Mouse (Mus musculus) kidney, embryonic 15.5 days (tissue): ENCODE data around the gene Hmga1b. TPM values are rescaled to one million over a fixed set of nuclear protein-coding genes. Genes with fewer than 3 reads are reported as not detected.
A peak's percentile ranks its signal among the peaks of the same experiment; 100 is the strongest.

ENCODE experiments used
- ATAC-seq: fragments of 200-750 bp; cut with Nextera tagmentation; replicated peaks from 2 replicates; pipeline ENCODE4 v1.8.0; 2017; ENCODE audit warnings: moderate TSS enrichment; ENCODE audit not compliant: low FRiP score
- H3K27ac ChIP-seq: fragments of 300-500 bp; sonication (generic); 2 replicates; pipeline ENCODE4 v1.5.1; 2015; ENCODE audit warnings: mild to moderate bottlenecking, inconsistent platforms
- H3K27me3 ChIP-seq: fragments of 300-500 bp; sonication (generic); 2 replicates; pipeline ENCODE4 v1.6.1; 2015; ENCODE audit warnings: inconsistent platforms
- H3K36me3 ChIP-seq: fragments of 300-500 bp; sonication (generic); 2 replicates; pipeline ENCODE4 v1.6.1; 2015; ENCODE audit warnings: inconsistent platforms
- H3K4me1 ChIP-seq: fragments of 300-500 bp; sonication (generic); 2 replicates; pipeline ENCODE4 v1.6.1; 2015; ENCODE audit warnings: inconsistent platforms
- H3K4me2 ChIP-seq: fragments of 300-500 bp; sonication (generic); 2 replicates; pipeline ENCODE4 v1.6.1; 2015; ENCODE audit warnings: moderate library complexity, mild to moderate bottlenecking, inconsistent platforms
- H3K4me3 ChIP-seq: fragments of 300-500 bp; sonication (generic); replicated peaks from 2 replicates; pipeline ENCODE4 v1.5.1; 2015; ENCODE audit warnings: mild to moderate bottlenecking, inconsistent platforms
- H3K9ac ChIP-seq: fragments of 300-500 bp; sonication (generic); 2 replicates; pipeline ENCODE4 v1.6.1; 2015; ENCODE audit warnings: mild to moderate bottlenecking, inconsistent platforms
- H3K9me3 ChIP-seq: fragments of 300-500 bp; sonication (generic); replicated peaks from 2 replicates; pipeline ENCODE4 v1.6.1; 2016; ENCODE audit warnings: inconsistent platforms
- WGBS: fragments of 180-500 bp; shearing (Covaris S2); methylation state at CpG from one replicate; pipeline ENCODE4 v1.1.7; 2015; ENCODE audit warnings: mixed read lengths; 5-methylcytosine and 5-hydroxymethylcytosine counted together
- polyA plus RNA-seq: library from polyadenylated mRNA; unstranded; fragments of >200 nt; fragmentation: Nextera tagmentation; extraction: Ambion mirVana; gene quantifications from 2 replicates; pipeline ENCODE4 v1.2.1, GENCODE M21; 2015

The Hmga1b gene
- polyA plus RNA-seq, 1 experiment from 2014 or later: 3.8 TPM

- Histone ChIP-seq H3K27ac (no peak overlapping the region), H3K27me3 (no peaks in the 10 kb centered on the region), H3K9ac (no peak overlapping the region), H3K4me3 (no peak overlapping the region), H3K4me1 (peaks cover 28% of the 10 kb centered on the region), H3K4me2 (no peak overlapping the region), H3K36me3 (peaks cover 70% of the 10 kb centered on the region), H3K9me3 (no peaks in the 10 kb centered on the region)
- no peak for ATAC-seq
- 96% methylated on average over 9 of the region's 9 CpGs for WGBS
These were observed 30.1 kb downstream of the Hmga1b start for GRCm38 (mm10) chr11:120792652-120793051.

GRCm38 (mm10) chr11:120795756-120796613 lies 33.4 kb downstream of the Hmga1b start, which contains the start of gene Dus1l:
Dus1l (minus strand) TSS chr11:120796403.
- Histone ChIP-seq H3K27ac (peak within 1 kb of the TSS; percentile 84), H3K9ac (peak within 1 kb of the TSS; percentile 95), H3K4me3 (peak within 1 kb of the TSS; percentile 99), H3K27me3 (no peaks in the 10 kb centered on the region), H3K9me3 (no peaks in the 10 kb centered on the region), H3K36me3 (peaks cover 40% of the 10 kb centered on the region), H3K4me2 (peak within 1 kb of the TSS; percentile 93), H3K4me1 (peaks cover 38% of the 10 kb centered on the region)
- peak; percentile 81 for ATAC-seq
- WGBS: 2% methylated on average over 59 of the region's 59 CpGs

- 26% methylated on average over 8 of the region's 8 CpGs for WGBS
- peaks cover 34% of the 10 kb centered on the region for H3K36me3 ChIP-seq
- H3K27me3 ChIP-seq: no peaks in the 10 kb centered on the region
- H3K9ac ChIP-seq: peak overlapping the region; percentile 95; the same call in 1 of the 2 replicates
- H3K27ac ChIP-seq: peak overlapping the region; percentile 84
- peak overlapping the region; percentile 93 for H3K4me2 ChIP-seq
- H3K9me3 ChIP-seq: no peaks in the 10 kb centered on the region
- no peak; the same call in 1 of the 2 replicates for ATAC-seq
- H3K4me3 ChIP-seq: peak overlapping the region; percentile 99
- H3K4me1 ChIP-seq: peaks cover 33% of the 10 kb centered on the region
These were observed 34.0 kb downstream of the Hmga1b start for GRCm38 (mm10) chr11:120796614-120796946.

- H3K36me3 ChIP-seq: peaks cover 17% of the 10 kb centered on the region
- no peak overlapping the region for H3K27ac ChIP-seq
- H3K9me3 ChIP-seq: no peaks in the 10 kb centered on the region
- ATAC-seq: no peak
- no peak overlapping the region for H3K4me2 ChIP-seq
- H3K4me1 ChIP-seq: peaks cover 31% of the 10 kb centered on the region
- no peak overlapping the region for H3K4me3 ChIP-seq
- WGBS: 87% methylated on average over 3 of the region's 3 CpGs
- no peaks in the 10 kb centered on the region for H3K27me3 ChIP-seq
- no peak overlapping the region for H3K9ac ChIP-seq
These were observed 35.6 kb downstream of the Hmga1b start for GRCm38 (mm10) chr11:120798244-120798643.

- no peak overlapping the region for H3K27ac ChIP-seq
- ATAC-seq: no peak
- H3K9ac ChIP-seq: no peak overlapping the region
- H3K4me3 ChIP-seq: no peak overlapping the region
- 75% methylated on average over 6 of the region's 6 CpGs for WGBS
- H3K4me2 ChIP-seq: no peak overlapping the region
- no peaks in the 10 kb centered on the region for H3K27me3 ChIP-seq
- H3K4me1 ChIP-seq: peaks cover 29% of the 10 kb centered on the region
- peaks cover 5% of the 10 kb centered on the region for H3K36me3 ChIP-seq
- H3K9me3 ChIP-seq: no peaks in the 10 kb centered on the region
These were observed 36.8 kb downstream of the Hmga1b start for GRCm38 (mm10) chr11:120799316-120799890.

- H3K4me2 ChIP-seq: peak overlapping the region; percentile 43
- peak overlapping the region; percentile 22; the same call in 1 of the 2 replicates for H3K9ac ChIP-seq
These were observed 37.7 kb downstream of the Hmga1b start for GRCm38 (mm10) chr11:120800061-120800904.

GRCm38 (mm10) chr11:120804274-120804673 lies 41.7 kb downstream of the Hmga1b start:
- 77% methylated on average over 7 of the region's 7 CpGs for WGBS
- no peak for ATAC-seq
- H3K36me3 ChIP-seq: peaks cover 46% of the 10 kb centered on the region
- H3K4me1 ChIP-seq: peaks cover 10% of the 10 kb centered on the region
- H3K4me3 ChIP-seq: no peak overlapping the region
- H3K9ac ChIP-seq: no peak overlapping the region
- no peak overlapping the region for H3K4me2 ChIP-seq
- no peak overlapping the region for H3K27ac ChIP-seq
- H3K27me3 ChIP-seq: no peaks in the 10 kb centered on the region
- H3K9me3 ChIP-seq: no peaks in the 10 kb centered on the region

More at GRCm38 (mm10) chr11:120800061-120800904, 37.7 kb downstream of the Hmga1b start:
- WGBS: 9% methylated on average over 10 of the region's 10 CpGs
- peaks cover 20% of the 10 kb centered on the region for H3K4me1 ChIP-seq
- H3K36me3 ChIP-seq: peaks cover 6% of the 10 kb centered on the region
- no peak overlapping the region for H3K4me3 ChIP-seq
- peak; percentile 71 for ATAC-seq
- no peaks in the 10 kb centered on the region for H3K27me3 ChIP-seq
- peak overlapping the region; percentile 57; the same call in 1 of the 2 replicates for H3K27ac ChIP-seq
- no peaks in the 10 kb centered on the region for H3K9me3 ChIP-seq

- no peak overlapping the region for H3K27ac ChIP-seq
- no peak overlapping the region for H3K4me3 ChIP-seq
- ATAC-seq: no peak
These were observed 42.2 kb downstream of the Hmga1b start for GRCm38 (mm10) chr11:120804769-120805168.

GRCm38 (mm10) chr11:120805375-120806298 lies 43.0 kb downstream of the Hmga1b start:
- H3K27me3 ChIP-seq: no peaks in the 10 kb centered on the region
- H3K4me2 ChIP-seq: no peak overlapping the region
- no peak overlapping the region for H3K4me3 ChIP-seq
- WGBS: 77% methylated on average over 7 of the region's 7 CpGs
- no peaks in the 10 kb centered on the region for H3K9me3 ChIP-seq
- H3K27ac ChIP-seq: no peak overlapping the region
- ATAC-seq: no peak
- no peak overlapping the region for H3K9ac ChIP-seq
- H3K4me1 ChIP-seq: peaks cover under 1% of the 10 kb centered on the region; the same call in 1 of the 2 replicates
- H3K36me3 ChIP-seq: peaks cover 60% of the 10 kb centered on the region

More at GRCm38 (mm10) chr11:120804769-120805168, 42.2 kb downstream of the Hmga1b start:
- peaks cover 9% of the 10 kb centered on the region for H3K4me1 ChIP-seq
- 80% methylated on average over 4 of the region's 4 CpGs for whole genome bisulfite sequencing
- no peak overlapping the region for H3K4me2 ChIP-seq
- H3K36me3 ChIP-seq: peaks cover 51% of the 10 kb centered on the region
- H3K9ac ChIP-seq: no peak overlapping the region
- H3K27me3 ChIP-seq: no peaks in the 10 kb centered on the region
- no peaks in the 10 kb centered on the region for H3K9me3 ChIP-seq

- no peaks in the 10 kb centered on the region for H3K9me3 ChIP-seq
- no peak overlapping the region for H3K9ac ChIP-seq
- H3K27me3 ChIP-seq: no peaks in the 10 kb centered on the region
- H3K4me1 ChIP-seq: no peaks in the 10 kb centered on the region
- WGBS: 96% methylated on average over 12 of the region's 12 CpGs
- H3K4me2 ChIP-seq: no peak overlapping the region
- ATAC-seq: no peak
- H3K4me3 ChIP-seq: no peak overlapping the region
- H3K36me3 ChIP-seq: peaks cover 84% of the 10 kb centered on the region
- H3K27ac ChIP-seq: no peak overlapping the region
These were observed 45.4 kb downstream of the Hmga1b start for GRCm38 (mm10) chr11:120808010-120808409.

GRCm38 (mm10) chr11:120812068-120812467 lies 49.5 kb downstream of the Hmga1b start:
- peaks cover 100% of the 10 kb centered on the region for H3K36me3 ChIP-seq
- 95% methylated on average over 16 of the region's 16 CpGs for WGBS
- no peak overlapping the region for H3K27ac ChIP-seq
- no peak overlapping the region for H3K4me3 ChIP-seq
- no peaks in the 10 kb centered on the region for H3K9me3 ChIP-seq
- no peak overlapping the region for H3K4me2 ChIP-seq
- no peak overlapping the region for H3K9ac ChIP-seq
- ATAC-seq: no peak
- H3K4me1 ChIP-seq: no peaks in the 10 kb centered on the region
- H3K27me3 ChIP-seq: no peaks in the 10 kb centered on the region
